Mouse (Mus musculus) layer of hippocampus, adult 2 months (tissue): ENCODE measurements around the gene Rpl13a. TPM values are rescaled to one million over a fixed set of nuclear protein-coding genes. Genes with fewer than 3 reads are reported as not detected.

ENCODE experiments used
- DNase-seq, 2 experiments: peaks; one replicate each; pipeline ENCODE4 v3.0.0; 2022; ENCODE audit warnings: low spot score in 2 of 2
- H3K27ac ChIP-seq: fragments of 200-600 bp; 2 replicates; pipeline ENCODE4 v1.8.1; 2022
- H3K4me3 ChIP-seq: fragments of 200-600 bp; 2 replicates; pipeline ENCODE4 v1.8.1; 2022; ENCODE audit warnings: mild to moderate bottlenecking
- CTCF ChIP-seq: fragments of 200-600 bp; conservative IDR thresholded peaks from 2 replicates; pipeline ENCODE4 v1.8.1; 2022; ENCODE audit warnings: antibody characterized with exemption, mild to moderate bottlenecking, moderate library complexity
- microRNA-seq, 2 experiments: library from miRNA; unstranded; fragments of <30 nt; microRNA quantifications; one replicate each; pipeline ENCODE4 v1.2.0; 2021
- total RNA-seq, 2 experiments: library from RNA; stranded (reverse); gene quantifications; 2 replicates each; pipeline ENCODE4 v1.2.3; 2021

Gene Rpl13a
- total RNA-seq, 2 experiments from 2014 or later, result 808 to 856 TPM

- Histone ChIP-seq H3K27ac (peak overlapping the region; percentile 73; the same call in 1 of the 2 replicates), H3K4me3 (peak overlapping the region; percentile 13; the same call in 1 of the 2 replicates)
- no peak for TF ChIP-seq CTCF
- no peak for DNase-seq
Measured at GRCm38 (mm10) chr7:45083300-45083890, 45.2 kb downstream of the Rpl13a start.

- no peak for DNase-seq
- peak overlapping the region; percentile 73 for H3K27ac ChIP-seq
- peak overlapping the region; percentile 13; the same call in 1 of the 2 replicates for H3K4me3 ChIP-seq
- peak; percentile 24; the same call in 1 of the 2 replicates for TF ChIP-seq CTCF
Measured at GRCm38 (mm10) chr7:45082401-45083299, 45.9 kb downstream of the Rpl13a start.

GRCm38 (mm10) chr7:45081016-45081415 lies 47.5 kb downstream of the Rpl13a start:
- DNase-seq, result no peak
- no peak overlapping the region for H3K4me3 ChIP-seq
- H3K27ac ChIP-seq, result no peak overlapping the region
- no peak for TF ChIP-seq CTCF

GRCm38 (mm10) chr7:45079856-45080255 lies 48.7 kb downstream of the Rpl13a start:
- Histone ChIP-seq H3K27ac (no peak overlapping the region), H3K4me3 (no peak overlapping the region)
- peak; percentile 85 to 96 for DNase-seq
- TF ChIP-seq CTCF, result peak; percentile 91

- peak; percentile 83 for TF ChIP-seq CTCF
- Histone ChIP-seq H3K27ac (no peak overlapping the region), H3K4me3 (no peak overlapping the region)
- DNase-seq, result peak; percentile 38 to 66
Measured at GRCm38 (mm10) chr7:45078513-45078912, 50.0 kb downstream of the Rpl13a start.

- DNase-seq, result no peak
- Histone ChIP-seq H3K4me3 (no peak overlapping the region), H3K27ac (no peak overlapping the region)
- TF ChIP-seq CTCF, result no peak
Measured at GRCm38 (mm10) chr7:45077829-45078228, 50.7 kb downstream of the Rpl13a start.

- H3K4me3 ChIP-seq, result no peak overlapping the region
- no peak overlapping the region for H3K27ac ChIP-seq
- no peak for DNase-seq
- TF ChIP-seq CTCF, result no peak
Measured at GRCm38 (mm10) chr7:45077322-45077721, 51.2 kb downstream of the Rpl13a start.

GRCm38 (mm10) chr7:45076501-45076900 lies 52.1 kb downstream of the Rpl13a start:
- H3K4me3 ChIP-seq, result no peak overlapping the region
- H3K27ac ChIP-seq, result no peak overlapping the region
- no peak for DNase-seq
- TF ChIP-seq CTCF, result no peak

Small RNAs within 50 kb of the gene (microRNA-seq; reads per million reads assigned to microRNA genes)
- 1,054 to 1,228 reads per million in 2 experiments for gene Mir150
- gene Mir5121, result 16.9 to 21.5 reads per million in 2 experiments
- gene Mir7055, result 0.55 to 1.6 reads per million in 2 experiments

Other genes starting within 250 kb of the Rpl13a start
- gene Med25, start 236.0 kb downstream of the Rpl13a start, total RNA-seq, result 100 to 1,000 TPM; 103 to 107 TPM
- 10 to 100 TPM; 21.6 to 24.8 TPM for gene Fuz, start 232.7 kb downstream of the Rpl13a start, total RNA-seq
- gene Ap2a1, start 199.3 kb downstream of the Rpl13a start, total RNA-seq, result 100 to 1,000 TPM; 298 to 305 TPM
- gene Tsks, start 185.6 kb downstream of the Rpl13a start, total RNA-seq, result 1 to 10 TPM; 1.3 to 2.0 TPM
- 100 to 1,000 TPM; 138 to 140 TPM for gene Cpt1c, start 153.9 kb downstream of the Rpl13a start, total RNA-seq
- gene Prmt1, start 142.2 kb downstream of the Rpl13a start, total RNA-seq, result 100 to 1,000 TPM; 165 to 171 TPM
- gene Irf3, start 131.1 kb downstream of the Rpl13a start, total RNA-seq, result 10 to 100 TPM; 38.4 to 42.7 TPM
- 1 to 10 TPM; 2.5 to 3.7 TPM for gene Bcl2l12, start 130.0 kb downstream of the Rpl13a start, total RNA-seq
- gene Scaf1, start 112.4 kb downstream of the Rpl13a start, total RNA-seq, result 100 to 1,000 TPM; 166 to 168 TPM
- 10 to 100 TPM; 12.4 to 13.1 TPM for gene Rras, start 110.8 kb downstream of the Rpl13a start, total RNA-seq
- 10 to 100 TPM; 77.6 to 81.4 TPM for gene Prr12, start 75.9 kb downstream of the Rpl13a start, total RNA-seq
- 10 to 100 TPM; 54.2 to 57.7 TPM for gene Nosip, start 66.3 kb downstream of the Rpl13a start, total RNA-seq
- 1 to 10 TPM; 5.7 to 8.4 TPM for gene Prrg2, start 66.1 kb downstream of the Rpl13a start, total RNA-seq
- gene Rcn3, start 36.5 kb downstream of the Rpl13a start, total RNA-seq, result 10 to 100 TPM in 1 of 2 experiments, 1 to 10 TPM in 1; 7.5 to 11.7 TPM
- gene Fcgrt, start 24.9 kb downstream of the Rpl13a start, total RNA-seq, result 10 to 100 TPM; 17.8 to 19.0 TPM
- 100 to 1,000 TPM; 436 to 442 TPM for gene Rps11, start 4.3 kb downstream of the Rpl13a start, total RNA-seq
- not detected for gene Gm45713, start 7.5 kb upstream of the Rpl13a start, total RNA-seq
- gene Flt3l, start 7.7 kb upstream of the Rpl13a start, total RNA-seq, result 1 to 10 TPM; 9.4 TPM
- 10 to 100 TPM; 43.0 to 46.1 TPM for gene Pih1d1, start 25.5 kb upstream of the Rpl13a start, total RNA-seq
- 10 to 100 TPM; 13.2 to 13.3 TPM for gene Aldh16a1, start 25.8 kb upstream of the Rpl13a start, total RNA-seq
- 1,000 to 10,000 TPM; 1,342 to 1,423 TPM for gene Slc17a7, start 35.2 kb upstream of the Rpl13a start, total RNA-seq
- gene Gfy, start 50.8 kb upstream of the Rpl13a start, total RNA-seq, result under 1 TPM in 1 of 2 experiments, not detected in 1; 0.20 TPM
- not detected for gene Pth2, start 52.2 kb upstream of the Rpl13a start, total RNA-seq
- gene Ccdc155, start 76.1 kb upstream of the Rpl13a start, total RNA-seq, result 1 to 10 TPM; 3.5 to 3.9 TPM
- 1 to 10 TPM; 1.6 TPM for gene Dkkl1, start 83.4 kb upstream of the Rpl13a start, total RNA-seq
- 1 to 10 TPM; 4.3 to 5.7 TPM for gene Tead2, start 87.0 kb upstream of the Rpl13a start, total RNA-seq
- 1 to 10 TPM; 3.7 to 5.5 TPM for gene Cd37, start 110.4 kb upstream of the Rpl13a start, total RNA-seq
- gene Slc6a16, start 112.3 kb upstream of the Rpl13a start, total RNA-seq, result 1 to 10 TPM; 1.7 to 2.8 TPM
- gene Slc6a21, start 148.8 kb upstream of the Rpl13a start, total RNA-seq, result not detected
- gene Trpm4, start 205.0 kb upstream of the Rpl13a start, total RNA-seq, result 10 to 100 TPM; 12.8 to 16.5 TPM
- under 1 TPM; 0.22 to 0.33 TPM for gene Hrc, start 206.5 kb upstream of the Rpl13a start, total RNA-seq
- gene Ppfia3, start 238.3 kb upstream of the Rpl13a start, total RNA-seq, result 100 to 1,000 TPM; 133 to 138 TPM
- 100 to 1,000 TPM; 138 to 146 TPM for gene Lin7b, start 241.8 kb upstream of the Rpl13a start, total RNA-seq